In genomic region chr16:44533522-44533921, GRCm38 (mm10) we compare ENCODE assay signal across 10 mouse cellular contexts. TPM values are rescaled to one million over a fixed set of nuclear protein-coding genes. Genes with fewer than 3 reads are reported as not detected.
DNase-seq lines count a peak whose midpoint lies in the region; ATAC-seq and TF ChIP-seq lines count a peak whose summit lies in the region.
"Had no signal": no experiment of that assay in that cellular context is flagged by ENCODE, and none has a peak within 500 bp of the region (broad histone marks: within the 10 kb centered on the region; RNA-seq: fewer than 3 reads in every experiment).

No protein-coding gene starts in this region.

- TF ChIP-seq POLR2A in kidney, adult 2 months (IDR thresholded peaks at IDR 0.05; ENCODE audit: low read depth, low read length): no peak

- H3K27me3 ChIP-seq in midbrain, embryonic 10.5 days (ENCODE audit: low read depth, poor library complexity, severe bottlenecking): no peaks in the 10 kb centered on the region
- no peaks in the 10 kb centered on the region for H3K27me3 ChIP-seq in midbrain, postnatal 0 days (ENCODE audit: insufficient read depth, low read length)
- H3K27me3 ChIP-seq in embryonic facial prominence, embryonic 14.5 days (replicated peaks; ENCODE audit: control insufficient read depth, insufficient read depth, low read length): no peaks in the 10 kb centered on the region
- no peaks in the 10 kb centered on the region for H3K27me3 ChIP-seq in hindbrain, embryonic 13.5 days
- no peaks in the 10 kb centered on the region for H3K27me3 ChIP-seq in neural tube, embryonic 13.5 days
- no peaks in the 10 kb centered on the region for H3K27me3 ChIP-seq in kidney, adult 2 months (replicated peaks; ENCODE audit: control insufficient read depth, insufficient read depth, low read length)

- H3K9ac ChIP-seq in midbrain, postnatal 0 days (replicated peaks; ENCODE audit: low read length, poor library complexity, severe bottlenecking): no peak overlapping the region
- H3K9ac ChIP-seq in embryonic facial prominence, embryonic 14.5 days (ENCODE audit: low read depth, low read length): no peak overlapping the region
- H3K9ac ChIP-seq in hindbrain, embryonic 13.5 days: peak overlapping the region; percentile 16; the same call in 1 of the 2 replicates
- no peak overlapping the region for H3K9ac ChIP-seq in neural tube, embryonic 13.5 days

- no peak for DNase-seq in midbrain, embryonic 10.5 days (ENCODE audit: low spot score)
- no peak for DNase-seq in midbrain, postnatal 0 days (ENCODE audit: low spot score)
- DNase-seq in embryonic facial prominence, embryonic 14.5 days (ENCODE audit: low spot score): peak; percentile 77
- no peak for DNase-seq in left cerebral cortex, postnatal 14 days (ENCODE audit: low spot score in 2 of 2)
- no peak for DNase-seq in urinary bladder, postnatal 4 days (ENCODE audit: low spot score in 2 of 2)
- no peak for DNase-seq in kidney, adult 2 months
- DNase-seq: kidney, postnatal 10 days had no signal

- H3K4me3 ChIP-seq in midbrain, embryonic 10.5 days: peak overlapping the region; percentile 23; the same call in 1 of the 2 replicates
- H3K4me3 ChIP-seq in midbrain, postnatal 0 days (ENCODE audit: low read depth, low read length): no peak overlapping the region
- H3K4me3 ChIP-seq in embryonic facial prominence, embryonic 14.5 days (ENCODE audit: low read depth, low read length): no peak overlapping the region
- H3K4me3 ChIP-seq in hindbrain, embryonic 13.5 days: no peak overlapping the region
- H3K4me3 ChIP-seq in neural tube, embryonic 13.5 days: no peak overlapping the region
- H3K4me3 ChIP-seq in kidney, adult 2 months (ENCODE audit: insufficient read depth, low read depth, low read length): no peak overlapping the region
- H3K4me3 ChIP-seq: erythroblast, embryonic 14.5 days had no signal

- no peak for TF ChIP-seq CTCF in midbrain, postnatal 0 days (IDR thresholded peaks at IDR 0.05)
- no peak for TF ChIP-seq CTCF in kidney, adult 2 months (conservative IDR thresholded peaks at IDR 0.05; ENCODE audit: insufficient read depth, insufficient read length, low read depth, low read length)

- no peak overlapping the region for H3K4me2 ChIP-seq in midbrain, postnatal 0 days (ENCODE audit: low read depth, low read length, poor library complexity, severe bottlenecking)
- H3K4me2 ChIP-seq in embryonic facial prominence, embryonic 14.5 days (ENCODE audit: low read depth, low read length): peak overlapping the region; percentile 13; the same call in 1 of the 2 replicates
- peak overlapping the region; percentile 25 for H3K4me2 ChIP-seq in hindbrain, embryonic 13.5 days
- H3K4me2 ChIP-seq in neural tube, embryonic 13.5 days: peak overlapping the region; percentile 25

- intact Hi-C loops in left cerebral cortex, postnatal 14 days (cut with DNase I): no loop called here

- H3K4me1 ChIP-seq in midbrain, embryonic 10.5 days: peaks cover 93% of the 10 kb centered on the region
- 0 out of 2 replicates have a peak, but pooled peaks cover 4% of the 10 kb centered on the region for H3K4me1 ChIP-seq in midbrain, postnatal 0 days (ENCODE audit: insufficient read depth, low read length)
- H3K4me1 ChIP-seq in embryonic facial prominence, embryonic 14.5 days (ENCODE audit: control insufficient read depth, insufficient read depth, low read length): peaks cover 58% of the 10 kb centered on the region
- H3K4me1 ChIP-seq in hindbrain, embryonic 13.5 days (replicated peaks): peaks cover 78% of the 10 kb centered on the region
- H3K4me1 ChIP-seq in neural tube, embryonic 13.5 days (replicated peaks): peaks cover 91% of the 10 kb centered on the region
- no peaks in the 10 kb centered on the region for H3K4me1 ChIP-seq in kidney, adult 2 months (ENCODE audit: control insufficient read depth, insufficient read depth, low read length)

- peaks cover 48% of the 10 kb centered on the region for H3K36me3 ChIP-seq in midbrain, embryonic 10.5 days
- H3K36me3 ChIP-seq in midbrain, postnatal 0 days (ENCODE audit: insufficient read depth, low read length): no peaks in the 10 kb centered on the region
- peaks cover 16% of the 10 kb centered on the region for H3K36me3 ChIP-seq in embryonic facial prominence, embryonic 14.5 days (ENCODE audit: control insufficient read depth, insufficient read depth, low read length)
- no peaks in the 10 kb centered on the region for H3K36me3 ChIP-seq in hindbrain, embryonic 13.5 days
- H3K36me3 ChIP-seq in neural tube, embryonic 13.5 days: no peaks in the 10 kb centered on the region
- no peaks in the 10 kb centered on the region for H3K36me3 ChIP-seq in kidney, adult 2 months (ENCODE audit: control insufficient read depth, insufficient read depth, low read length)

- H3K27ac ChIP-seq in midbrain, embryonic 10.5 days (replicated peaks): peak overlapping the region; percentile 79
- no peak overlapping the region for H3K27ac ChIP-seq in midbrain, postnatal 0 days (ENCODE audit: low read depth, low read length)
- no peak overlapping the region; the same call in 1 of the 2 replicates for H3K27ac ChIP-seq in embryonic facial prominence, embryonic 14.5 days (replicated peaks; ENCODE audit: low read depth, low read length)
- peak overlapping the region; percentile 49 for H3K27ac ChIP-seq in hindbrain, embryonic 13.5 days
- peak overlapping the region; percentile 54 for H3K27ac ChIP-seq in neural tube, embryonic 13.5 days (replicated peaks)
- H3K27ac ChIP-seq in kidney, adult 2 months (ENCODE audit: insufficient read depth, low read depth, low read length): no peak overlapping the region

- H3K9me3 ChIP-seq in midbrain, embryonic 10.5 days (replicated peaks): peaks cover 17% of the 10 kb centered on the region
- no peaks in the 10 kb centered on the region for H3K9me3 ChIP-seq in midbrain, postnatal 0 days (ENCODE audit: low read length)
- no peaks in the 10 kb centered on the region for H3K9me3 ChIP-seq in embryonic facial prominence, embryonic 14.5 days (ENCODE audit: control insufficient read depth, low read length)
- no peaks in the 10 kb centered on the region for H3K9me3 ChIP-seq in hindbrain, embryonic 13.5 days
- H3K9me3 ChIP-seq in neural tube, embryonic 13.5 days: no peaks in the 10 kb centered on the region

- WGBS in midbrain, embryonic 10.5 days: 71% methylated on average over 8 of the region's 8 CpGs
- 46% methylated on average over 8 of the region's 8 CpGs for WGBS in midbrain, postnatal 0 days
- WGBS in embryonic facial prominence, embryonic 14.5 days: 61% methylated on average over 8 of the region's 8 CpGs
- WGBS in hindbrain, embryonic 13.5 days: 46% methylated on average over 8 of the region's 8 CpGs
- WGBS in neural tube, embryonic 13.5 days: 53% methylated on average over 8 of the region's 8 CpGs
- WGBS in kidney, adult 2 months: 74% methylated on average over 8 of the region's 8 CpGs

- ATAC-seq in midbrain, postnatal 0 days (ENCODE audit: low FRiP score): no peak
- ATAC-seq in embryonic facial prominence, embryonic 14.5 days (ENCODE audit: low read depth): peak; percentile 19; the same call in 1 of the 2 replicates
- ATAC-seq in hindbrain, embryonic 13.5 days (ENCODE audit: low FRiP score): no peak
- no peak for ATAC-seq in neural tube, embryonic 13.5 days (ENCODE audit: low read depth)

RNA-seq across cellular contexts. Expression of gene Boc, which starts 25.2 kb away (rescaled TPM):
- polyA plus RNA-seq in midbrain, embryonic 10.5 days (2016; fragmentation: Nextera tagmentation; extraction: Ambion mirVana): 30.8 and 37.1 TPM in 2 replicates
- total RNA-seq in midbrain, postnatal 0 days (2014; rRNA removed): 13.5 and 24.9 TPM in 2 replicates
- polyA plus RNA-seq in midbrain, postnatal 0 days (2015; fragmentation: Nextera tagmentation; extraction: Ambion mirVana): 2.7 and 3.9 TPM in 2 replicates
- 34.8 and 43.6 TPM in 2 replicates for polyA plus RNA-seq in embryonic facial prominence, embryonic 14.5 days (2014; fragmentation: Nextera tagmentation; extraction: Ambion mirVana)
- polyA plus RNA-seq in hindbrain, embryonic 13.5 days (2015; fragmentation: Nextera tagmentation; extraction: Ambion mirVana): 14.0 and 17.2 TPM in 2 replicates
- polyA plus RNA-seq in neural tube, embryonic 13.5 days (2015; fragmentation: Nextera tagmentation; extraction: Ambion mirVana): 11.5 and 14.4 TPM in 2 replicates
- 10 to 100 TPM; 19.5 to 23.9 TPM for total RNA-seq in left cerebral cortex, postnatal 14 days (2021)
- 8.5 and 8.8 TPM in 2 replicates for polyA plus RNA-seq in kidney, adult 2 months (2012; rRNA removed)
- polyA plus RNA-seq: erythroblast, embryonic 14.5 days had no signal

Comparison
In these comparisons a context has a peak if more than half of its experiments do, and no peak if none do; other contexts are left out.
1. H3K27ac ChIP-seq: peak in midbrain, embryonic 10.5 days (single experiment), hindbrain, embryonic 13.5 days (single experiment) and neural tube, embryonic 13.5 days (single experiment); none in midbrain, postnatal 0 days (single experiment), embryonic facial prominence, embryonic 14.5 days (single experiment) and kidney, adult 2 months (single experiment).